Mouse (Mus musculus) myocyte (in vitro differentiated cells): ENCODE results near the gene Rcan2.

Experiments
- CEBPB ChIP-seq: IDR thresholded peaks from 2 replicates; pipeline ENCODE4 v1.6.1; 2011; ENCODE audit warnings: mild to moderate bottlenecking, moderate library complexity; ENCODE audit not compliant: poor library complexity, insufficient read depth, severe bottlenecking
- E2F4 ChIP-seq: IDR thresholded peaks from one replicate; pipeline ENCODE4 v1.6.1; 2011; ENCODE audit warnings: mild to moderate bottlenecking, control low read depth, moderate library complexity; ENCODE audit not compliant: insufficient read depth
- MAX ChIP-seq: IDR thresholded peaks from one replicate; pipeline ENCODE4 v1.6.1; 2011; ENCODE audit warnings: low read depth, mild to moderate bottlenecking, control low read depth
- MYOD1 ChIP-seq, 3 experiments: IDR thresholded peaks; one replicate each; pipeline ENCODE4 v1.6.1; 2011; ENCODE audit warnings: control low read depth in 2 of 3, low read depth in 2 of 3, mild to moderate bottlenecking in 2 of 3, moderate library complexity in 1 of 3; ENCODE audit not compliant: insufficient read length in 2 of 3, control insufficient read depth in 1 of 3
- MYOG ChIP-seq, 3 experiments: IDR thresholded peaks; one replicate each; pipeline ENCODE4 v1.6.1; 2011; ENCODE audit warnings: control low read depth in 2 of 3, low read depth in 2 of 3, mild to moderate bottlenecking in 2 of 3; ENCODE audit not compliant: insufficient read length in 2 of 3, control insufficient read depth in 1 of 3, insufficient read depth in 1 of 3
- POLR2A ChIP-seq: IDR thresholded peaks from one replicate; pipeline ENCODE4 v1.6.1; 2011; ENCODE audit warnings: low read depth, mild to moderate bottlenecking, control low read depth, moderate library complexity; ENCODE audit not compliant: insufficient read length
- POLR2AphosphoS2 ChIP-seq: IDR thresholded peaks from one replicate; pipeline ENCODE4 v1.6.1; 2011; ENCODE audit warnings: low read depth, control low read depth; ENCODE audit not compliant: insufficient read length

DNA sequence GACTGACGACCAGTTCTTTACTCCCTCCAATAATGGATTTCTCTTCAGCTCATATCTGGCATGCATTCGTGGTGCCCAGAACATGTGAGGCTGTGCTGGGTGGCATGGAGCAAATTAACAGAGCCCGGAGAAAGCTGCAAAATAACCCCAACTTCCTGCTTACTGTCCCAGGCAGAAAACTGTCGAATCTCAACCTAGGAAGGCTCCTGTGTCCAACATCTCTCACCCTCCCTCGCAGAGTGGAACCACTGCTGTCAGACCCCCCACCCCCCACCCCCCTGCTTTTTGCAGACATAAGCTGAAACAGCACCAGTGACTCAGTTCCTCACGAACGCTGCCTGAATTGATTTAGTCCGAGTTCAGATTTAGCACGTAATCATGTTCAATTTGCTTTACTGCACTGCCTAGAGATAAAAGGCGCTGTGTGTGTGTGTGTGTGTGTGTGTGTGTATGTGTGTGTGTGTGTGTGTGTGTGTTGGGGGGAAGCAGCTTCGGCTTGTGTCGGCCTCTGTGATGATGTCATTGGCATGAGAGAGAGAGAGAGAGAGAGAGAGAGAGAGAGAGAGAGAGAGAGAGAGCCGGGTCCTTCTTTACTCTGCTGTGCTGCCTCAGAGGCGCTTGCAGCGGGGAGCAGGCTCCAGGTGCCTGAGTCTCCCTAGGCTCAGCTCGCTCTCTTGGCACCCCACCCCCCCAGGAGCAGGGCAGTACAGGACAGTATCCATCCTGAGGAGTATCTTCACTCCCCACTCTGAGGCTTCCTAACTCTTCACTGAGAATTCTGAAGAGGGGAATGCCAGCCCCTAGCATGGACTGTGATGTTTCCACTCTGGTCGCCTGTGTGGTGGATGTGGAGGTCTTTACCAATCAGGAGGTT lies 151.7 kb downstream of the Rcan2 start:
- TF ChIP-seq MYOG (IDR thresholded peaks at IDR 0.05; ENCODE audit: control insufficient read depth in 1 of 3, insufficient read depth in 1 of 3, insufficient read length in 2 of 3, low read depth in 2 of 3): no peak
- no peak for TF ChIP-seq POLR2A
- no peak for TF ChIP-seq POLR2AphosphoS2
- TF ChIP-seq E2F4: no peak
- no peak for TF ChIP-seq MAX
- TF ChIP-seq CEBPB: no peak
- no peak for TF ChIP-seq MYOD1 (IDR thresholded peaks at IDR 0.05; ENCODE audit: control insufficient read depth in 1 of 3, insufficient read length in 2 of 3, low read depth in 2 of 3)
